Mouse (Mus musculus) effector memory CD4-positive, alpha-beta T cell, adult 7 months (primary cell): Measurements from ENCODE around the gene Iba57. TPM values are rescaled to one million over a fixed set of nuclear protein-coding genes. Genes with fewer than 3 reads are reported as not detected.

Source experiments
- polyA plus RNA-seq: library from polyadenylated mRNA; unstranded; fragments of 100-300 nt; shearing (Covaris generic); gene quantifications from one replicate; pipeline ENCODE4 v1.2.1, GENCODE M21; 2017

The Iba57 gene
- polyA plus RNA-seq = 11.0 TPM

DNA sequence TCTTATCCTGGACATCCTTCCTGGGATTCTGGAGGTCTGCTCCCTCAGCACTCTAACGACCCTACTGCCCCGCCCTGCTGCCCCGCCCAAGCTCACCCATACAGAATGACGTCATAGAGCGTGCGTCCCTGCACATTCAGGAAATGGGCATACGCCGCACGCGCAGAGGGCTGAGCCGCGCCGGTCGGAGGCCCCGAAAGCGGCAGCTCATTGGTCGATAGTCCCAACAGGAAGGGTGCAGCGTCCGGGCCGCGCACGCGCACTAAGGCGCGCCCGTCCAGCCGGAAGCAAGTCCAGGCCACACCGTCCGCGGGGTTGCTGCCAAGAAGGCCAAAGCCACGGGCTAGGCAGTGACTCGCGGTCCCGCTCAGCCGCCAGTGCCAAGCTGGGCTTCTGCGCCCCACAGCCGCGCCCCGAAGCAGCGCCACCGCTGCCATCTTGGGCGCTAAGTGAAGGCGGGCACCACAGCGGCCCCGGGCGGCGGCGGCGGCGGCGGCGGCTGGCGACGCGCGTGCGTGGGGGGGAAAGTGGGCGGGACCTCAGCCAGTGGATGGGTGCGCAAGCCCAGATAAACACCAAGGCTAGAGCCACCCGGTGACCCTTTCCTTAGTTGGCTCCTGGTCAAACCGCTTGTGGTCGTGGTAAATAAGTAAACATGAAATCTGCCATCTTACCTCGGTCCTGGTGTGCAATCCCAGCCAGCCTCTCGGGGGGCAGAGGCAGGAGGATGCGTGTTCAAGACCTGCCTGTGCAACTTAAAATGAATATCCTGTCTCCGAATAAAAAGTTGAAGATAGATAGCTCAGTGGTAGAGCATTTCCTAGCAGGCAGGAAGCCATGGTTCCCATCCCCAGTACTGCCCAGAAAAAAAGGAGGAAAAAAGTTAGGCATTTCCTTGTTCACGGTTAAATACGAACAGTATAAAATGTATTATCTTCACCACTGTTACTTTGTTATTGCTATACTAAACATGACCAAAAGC is at the start of gene Iba57:
TSS of gene Iba57 (minus strand) at position 485 of the 982 bp plus-strand sequence.

DNA sequence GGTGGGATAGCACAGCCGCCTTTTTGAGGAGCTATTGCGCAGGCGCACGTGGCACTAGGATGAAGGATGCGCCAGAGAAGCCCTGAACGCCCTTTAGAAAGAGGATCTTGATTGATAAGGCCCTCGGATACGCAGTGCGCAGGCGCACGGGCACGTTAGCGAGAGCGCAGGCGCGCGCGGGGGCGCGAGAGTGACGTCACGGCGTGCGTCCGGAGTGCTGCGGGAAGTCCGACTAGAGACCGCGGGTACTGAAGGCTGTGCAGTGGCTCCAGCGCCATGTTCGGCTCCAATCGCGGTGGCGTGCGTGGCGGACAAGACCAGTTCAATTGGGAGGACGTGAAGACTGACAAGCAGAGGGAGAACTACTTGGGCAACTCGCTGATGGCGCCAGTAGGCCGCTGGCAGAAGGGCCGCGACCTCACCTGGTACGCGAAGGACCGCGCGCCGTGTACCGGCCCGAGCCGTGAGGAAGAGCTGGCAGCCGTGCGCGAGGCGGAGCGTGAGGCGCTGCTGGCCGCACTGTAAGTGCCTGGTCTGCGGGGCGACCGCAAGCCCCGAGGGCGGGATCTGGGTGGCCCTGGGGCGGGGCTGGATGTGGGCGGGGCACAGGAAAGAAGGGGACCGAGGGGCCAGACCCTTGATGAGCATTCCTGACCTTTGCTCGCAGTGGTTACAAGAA is 44.8 kb upstream of the Iba57 start, which contains the start of gene 2310033P09Rik:
TSS of gene 2310033P09Rik (plus strand) at position 169 of the 679 bp plus-strand sequence.

DNA sequence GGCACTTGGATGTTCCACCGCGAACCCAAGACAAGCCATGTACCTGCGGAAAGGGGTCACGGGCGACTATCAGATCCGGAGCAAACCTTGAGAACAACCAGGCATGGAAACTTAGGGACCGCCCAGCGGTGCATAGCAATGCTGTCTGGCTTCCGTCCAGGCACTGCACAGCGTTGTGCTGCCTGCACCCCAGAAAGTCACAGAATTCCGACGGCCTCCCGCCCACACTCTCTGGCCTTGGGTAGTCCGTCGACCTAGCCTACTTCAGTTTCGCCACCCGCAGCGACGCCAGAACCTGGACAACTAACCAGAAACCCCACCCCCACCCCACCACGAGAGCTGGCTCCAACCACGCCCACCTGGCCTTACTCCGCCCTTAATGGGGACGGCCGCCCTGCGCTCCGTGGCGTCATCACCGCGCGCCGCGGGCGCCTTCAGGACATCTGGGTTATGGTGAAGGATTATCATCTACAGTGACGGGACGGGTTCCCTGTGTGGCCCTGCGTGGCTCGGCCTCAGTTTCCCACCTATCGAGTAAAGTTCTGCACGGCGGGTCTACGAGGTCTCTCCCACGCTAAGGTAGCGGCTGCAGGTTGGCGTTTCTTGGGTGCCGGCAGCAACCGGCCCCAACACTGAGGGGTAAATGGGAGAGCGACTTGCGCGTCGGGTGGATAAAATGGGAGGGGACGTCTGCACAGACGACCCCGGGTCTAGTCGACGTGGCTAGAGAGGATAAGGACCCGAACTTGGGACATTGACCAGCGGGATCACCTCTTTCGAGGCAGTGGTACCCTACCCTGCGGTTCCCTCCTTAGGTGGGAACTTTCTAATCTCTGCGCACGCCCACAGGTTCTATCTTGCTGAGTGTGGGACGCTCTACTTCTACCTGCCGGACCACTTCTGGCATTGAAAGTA is 38.8 kb upstream of the Iba57 start, which contains the start of gene Mrpl55:
TSS of gene Mrpl55 (plus strand) at position 406 of the 915 bp plus-strand sequence.

DNA sequence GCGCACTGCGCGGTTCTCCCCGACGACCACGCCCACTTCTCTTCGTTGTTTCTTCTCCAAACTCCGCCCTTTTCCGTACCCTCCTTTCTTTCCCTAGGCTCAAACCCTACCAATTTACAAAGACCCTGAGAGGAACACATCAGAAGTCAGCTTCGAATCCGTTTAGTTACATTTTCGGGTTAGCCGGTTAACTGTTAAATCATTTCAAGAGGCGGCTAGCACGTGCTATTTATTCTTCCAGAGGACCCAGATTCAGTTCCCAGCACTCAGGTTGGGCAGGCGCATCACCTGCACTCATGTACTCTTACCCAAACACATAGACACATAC is 28.5 kb upstream of the Iba57 start, which contains the start of gene Guk1:
TSS of gene Guk1 (minus strand) at position 154 of the 328 bp plus-strand sequence.

DNA sequence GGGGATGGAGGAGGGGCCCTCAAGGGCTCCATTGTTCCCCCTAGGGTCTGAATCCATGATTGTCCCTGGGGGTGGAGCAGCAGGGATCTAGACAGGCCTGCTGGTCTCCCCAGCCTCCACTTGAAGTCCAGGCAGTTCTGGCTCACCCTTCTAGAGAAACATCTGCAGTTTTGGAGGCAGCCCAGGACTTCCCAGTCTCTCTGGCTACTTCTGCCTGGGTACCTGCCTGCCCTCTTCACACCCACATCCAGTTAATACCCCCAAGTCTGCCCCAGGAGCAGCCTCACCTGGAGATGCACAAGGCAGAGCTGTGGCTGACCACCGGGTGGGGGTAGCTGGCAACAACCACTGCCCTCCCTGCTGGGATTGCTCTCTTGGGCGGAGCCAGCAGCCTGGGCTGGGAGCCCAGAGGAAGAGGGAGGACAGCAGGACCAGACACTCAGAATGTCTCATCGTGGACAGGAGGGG is 19.4 kb upstream of the Iba57 start, which contains the start of gene Gjc2:
TSS of gene Gjc2 (minus strand) at position 350 of the 468 bp plus-strand sequence.

DNA sequence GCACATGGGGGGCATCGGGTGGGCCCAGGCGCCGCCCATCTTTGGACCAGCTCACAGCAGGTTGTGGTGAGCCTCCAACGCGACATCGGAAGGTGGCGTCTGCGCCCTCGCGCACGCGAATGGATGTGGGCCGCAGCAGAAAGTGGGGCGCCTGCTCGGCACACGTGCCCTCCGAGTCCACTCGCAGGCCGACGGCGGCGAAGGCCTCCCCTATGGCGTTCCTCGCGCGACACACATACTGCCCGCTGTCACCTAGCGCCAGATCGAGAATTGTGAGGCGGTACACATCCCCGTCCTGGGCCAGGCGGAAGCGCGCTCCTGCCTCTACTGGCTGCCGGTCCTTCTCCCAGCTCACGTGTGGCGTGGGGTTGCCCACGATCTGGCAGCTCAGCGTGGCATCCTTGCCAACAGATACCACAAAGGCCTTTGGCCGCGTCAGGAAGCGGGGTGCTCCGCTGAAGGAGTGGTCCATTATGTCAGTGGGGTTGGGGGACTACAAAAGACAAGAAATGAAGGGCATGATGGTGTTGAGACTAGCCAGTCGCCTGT is 27.6 kb downstream of the Iba57 start, which contains the start of gene Obscn:
TSS of gene Obscn (minus strand) at position 499 of the 549 bp plus-strand sequence.

Other genes with a start within 250 kb of the Iba57 start
- 0.44 TPM for gene Btnl10, start 245.8 kb downstream of the Iba57 start, polyA plus RNA-seq
- gene Rnf187, start 224.8 kb downstream of the Iba57 start, polyA plus RNA-seq = 201 TPM
- gene Hist3h2ba, start 214.8 kb downstream of the Iba57 start, polyA plus RNA-seq = 11.9 TPM
- 23.4 TPM for gene Hist3h2a, start 209.1 kb downstream of the Iba57 start, polyA plus RNA-seq
- 0.48 TPM for gene Trim17, start 209.1 kb downstream of the Iba57 start, polyA plus RNA-seq
- 38.8 TPM for gene Trim11, start 185.6 kb downstream of the Iba57 start, polyA plus RNA-seq
- gene Obscn, start 27.3 kb downstream of the Iba57 start, polyA plus RNA-seq = 0.12 TPM
- gene Gjc2, start 19.5 kb upstream of the Iba57 start, polyA plus RNA-seq = not detected
- gene Guk1, start 28.5 kb upstream of the Iba57 start, polyA plus RNA-seq = 51.1 TPM
- 21.3 TPM for gene Mrpl55, start 38.7 kb upstream of the Iba57 start, polyA plus RNA-seq
- gene 2310033P09Rik, start 44.6 kb upstream of the Iba57 start, polyA plus RNA-seq = 45.8 TPM
- 618 TPM for gene Arf1, start 64.5 kb upstream of the Iba57 start, polyA plus RNA-seq
- 0.13 TPM for gene Wnt3a, start 127.0 kb upstream of the Iba57 start, polyA plus RNA-seq
- not detected for gene Wnt9a, start 143.2 kb upstream of the Iba57 start, polyA plus RNA-seq
- not detected for gene Prss38, start 211.9 kb upstream of the Iba57 start, polyA plus RNA-seq